Mouse (Mus musculus): ENCODE data around the gene Rbfox3. TPM values are rescaled to one million over a fixed set of nuclear protein-coding genes. Genes with fewer than 3 reads are reported as not detected.

Rbfox3 gene
- polyA plus RNA-seq, 1 experiment from 2014 or later, result 1.1 TPM

GRCm38 (mm10) chr11:118927081-118927480 lies 15.7 kb upstream of the Rbfox3 start:
- Histone ChIP-seq H3K27me3 (replicated peaks; ENCODE audit: control insufficient read depth, insufficient read depth, low read length) (no peaks in the 10 kb centered on the region), H3K27ac (ENCODE audit: low read depth, low read length) (no peak overlapping the region), H3K4me2 (no peak overlapping the region), H3K4me1 (replicated peaks; ENCODE audit: control insufficient read depth, insufficient read depth, low read length) (no peaks in the 10 kb centered on the region), H3K36me3 (ENCODE audit: control insufficient read depth, insufficient read depth, low read length) (no peaks in the 10 kb centered on the region), H3K4me3 (ENCODE audit: low read depth, low read length) (no peak overlapping the region), H3K9ac (ENCODE audit: low read depth, low read length) (no peak overlapping the region), H3K9me3 (ENCODE audit: control insufficient read depth, low read length) (no peaks in the 10 kb centered on the region; the same call in 1 of the 2 replicates)
- 6% methylated on average over 5 of the region's 5 CpGs for WGBS
- no peak for DNase-seq (ENCODE audit: low spot score)
- no peak for ATAC-seq (replicated peaks; ENCODE audit: low FRiP score)

GRCm38 (mm10) chr11:118921852-118922251 lies 10.5 kb upstream of the Rbfox3 start:
- DNase-seq (ENCODE audit: low spot score) (no peak), ATAC-seq (replicated peaks; ENCODE audit: low FRiP score) (no peak)
- H3K9me3 ChIP-seq (ENCODE audit: control insufficient read depth, low read length), result no peaks in the 10 kb centered on the region
- no peaks in the 10 kb centered on the region for H3K36me3 ChIP-seq (ENCODE audit: control insufficient read depth, insufficient read depth, low read length)
- 78% methylated on average over 6 of the region's 6 CpGs for WGBS
- H3K27me3 ChIP-seq (replicated peaks; ENCODE audit: control insufficient read depth, insufficient read depth, low read length), result no peaks in the 10 kb centered on the region
- no peak overlapping the region for H3K4me2 ChIP-seq
- no peaks in the 10 kb centered on the region for H3K4me1 ChIP-seq (replicated peaks; ENCODE audit: control insufficient read depth, insufficient read depth, low read length)
- no peak overlapping the region for H3K4me3 ChIP-seq (ENCODE audit: low read depth, low read length)
- H3K9ac ChIP-seq (ENCODE audit: low read depth, low read length), result no peak overlapping the region
- H3K27ac ChIP-seq (ENCODE audit: low read depth, low read length), result no peak overlapping the region

GRCm38 (mm10) chr11:118916423-118917030 lies 5.1 kb upstream of the Rbfox3 start:
- Histone ChIP-seq H3K36me3 (ENCODE audit: control insufficient read depth, insufficient read depth, low read length) (no peaks in the 10 kb centered on the region), H3K4me2 (no peak overlapping the region), H3K27me3 (replicated peaks; ENCODE audit: control insufficient read depth, insufficient read depth, low read length) (no peaks in the 10 kb centered on the region), H3K27ac (ENCODE audit: low read depth, low read length) (no peak overlapping the region), H3K4me3 (ENCODE audit: low read depth, low read length) (no peak overlapping the region), H3K4me1 (replicated peaks; ENCODE audit: control insufficient read depth, insufficient read depth, low read length) (no peaks in the 10 kb centered on the region), H3K9ac (ENCODE audit: low read depth, low read length) (no peak overlapping the region), H3K9me3 (ENCODE audit: control insufficient read depth, low read length) (no peaks in the 10 kb centered on the region)
- ATAC-seq (replicated peaks; ENCODE audit: low FRiP score) (no peak), DNase-seq (ENCODE audit: low spot score) (no peak)
- 49% methylated on average over 15 of the region's 15 CpGs for WGBS

DNA sequence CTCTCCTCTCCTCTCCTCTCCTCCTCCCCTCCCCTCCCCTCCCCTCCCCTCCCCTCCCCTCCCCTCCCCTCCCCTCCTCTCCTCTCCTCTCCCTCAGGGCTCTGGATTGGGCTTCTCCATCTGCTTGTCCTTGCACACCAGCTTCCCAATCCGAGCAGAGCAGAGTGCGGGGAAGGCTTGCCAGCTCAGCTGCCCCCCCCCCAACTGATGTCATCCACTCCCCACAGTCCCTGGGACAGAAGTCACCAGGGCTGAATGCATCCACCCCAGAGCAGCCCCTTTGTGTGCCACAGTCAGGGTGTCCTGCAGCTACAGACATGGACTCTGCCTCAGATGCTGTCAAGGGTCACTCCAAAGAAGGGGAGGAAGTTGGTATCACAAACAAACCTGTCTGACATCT lies 4.5 kb upstream of the Rbfox3 start:
- peaks cover 6% of the 10 kb centered on the region for H3K27me3 ChIP-seq (replicated peaks; ENCODE audit: control insufficient read depth, insufficient read depth, low read length)
- no peaks in the 10 kb centered on the region for H3K9me3 ChIP-seq (ENCODE audit: control insufficient read depth, low read length)
- no peaks in the 10 kb centered on the region for H3K36me3 ChIP-seq (ENCODE audit: control insufficient read depth, insufficient read depth, low read length)
- DNase-seq (ENCODE audit: low spot score) (no peak), ATAC-seq (replicated peaks; ENCODE audit: low FRiP score) (no peak)
- H3K4me3 ChIP-seq (ENCODE audit: low read depth, low read length), result no peak overlapping the region
- H3K9ac ChIP-seq (ENCODE audit: low read depth, low read length), result no peak overlapping the region
- WGBS, result 78% methylated on average over 2 of the region's 2 CpGs
- H3K4me1 ChIP-seq (replicated peaks; ENCODE audit: control insufficient read depth, insufficient read depth, low read length), result no peaks in the 10 kb centered on the region
- H3K4me2 ChIP-seq, result no peak overlapping the region
- no peak overlapping the region for H3K27ac ChIP-seq (ENCODE audit: low read depth, low read length)

- Histone ChIP-seq H3K9ac (ENCODE audit: low read depth, low read length) (no peak overlapping the region), H3K27me3 (replicated peaks; ENCODE audit: control insufficient read depth, insufficient read depth, low read length) (peaks cover 38% of the 10 kb centered on the region), H3K36me3 (ENCODE audit: control insufficient read depth, insufficient read depth, low read length) (no peaks in the 10 kb centered on the region), H3K4me2 (no peak overlapping the region), H3K27ac (ENCODE audit: low read depth, low read length) (no peak overlapping the region), H3K4me3 (ENCODE audit: low read depth, low read length) (no peak overlapping the region), H3K4me1 (replicated peaks; ENCODE audit: control insufficient read depth, insufficient read depth, low read length) (no peaks in the 10 kb centered on the region), H3K9me3 (ENCODE audit: control insufficient read depth, low read length) (no peaks in the 10 kb centered on the region)
- DNase-seq (ENCODE audit: low spot score) (no peak), ATAC-seq (replicated peaks; ENCODE audit: low FRiP score) (no peak)
- 52% methylated on average over 6 of the region's 6 CpGs for WGBS
These were observed 1.3 kb upstream of the Rbfox3 start for GRCm38 (mm10) chr11:118912686-118913085.

DNA sequence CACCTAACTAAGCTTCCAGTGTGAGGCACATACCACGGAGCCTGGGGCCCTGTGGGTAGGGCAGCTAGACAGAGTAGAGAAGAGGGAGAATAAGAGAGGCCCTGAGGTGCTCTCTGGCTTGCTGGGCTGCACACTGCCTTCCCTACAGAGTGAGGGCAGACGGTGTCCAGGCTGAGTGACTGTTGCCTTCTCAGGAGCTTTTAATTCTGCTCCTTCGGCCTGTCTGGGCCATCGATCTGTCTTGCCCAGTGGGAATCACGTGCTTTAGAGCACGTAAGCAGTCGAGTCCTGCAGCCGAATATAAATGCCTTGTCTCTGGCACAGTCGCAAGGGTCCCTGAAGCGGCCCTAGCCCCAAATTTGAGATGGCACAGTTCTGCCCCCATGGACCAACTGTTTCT lies 641 bp downstream of the Rbfox3 start:
- no peak overlapping the region for H3K27ac ChIP-seq (ENCODE audit: low read depth, low read length)
- no peaks in the 10 kb centered on the region for H3K36me3 ChIP-seq (ENCODE audit: control insufficient read depth, insufficient read depth, low read length)
- H3K9me3 ChIP-seq (ENCODE audit: control insufficient read depth, low read length), result no peaks in the 10 kb centered on the region
- no peak for DNase-seq (ENCODE audit: low spot score)
- WGBS, result 77% methylated on average over 10 of the region's 10 CpGs
- H3K27me3 ChIP-seq (replicated peaks; ENCODE audit: control insufficient read depth, insufficient read depth, low read length), result peaks cover 57% of the 10 kb centered on the region
- no peak for ATAC-seq (replicated peaks; ENCODE audit: low FRiP score)
- no peak overlapping the region for H3K4me3 ChIP-seq (ENCODE audit: low read depth, low read length)
- H3K4me1 ChIP-seq (replicated peaks; ENCODE audit: control insufficient read depth, insufficient read depth, low read length), result no peaks in the 10 kb centered on the region; the same call in 1 of the 2 replicates
- no peak overlapping the region for H3K4me2 ChIP-seq
- no peak overlapping the region for H3K9ac ChIP-seq (ENCODE audit: low read depth, low read length)

GRCm38 (mm10) chr11:118909814-118910201 lies 1.6 kb downstream of the Rbfox3 start:
- no peak for DNase-seq (ENCODE audit: low spot score)
- no peak overlapping the region for H3K9ac ChIP-seq (ENCODE audit: low read depth, low read length)
- H3K4me3 ChIP-seq (ENCODE audit: low read depth, low read length), result peak overlapping the region; percentile 41; the same call in 1 of the 2 replicates
- ATAC-seq (replicated peaks; ENCODE audit: low FRiP score), result no peak
- WGBS, result 3% methylated on average over 13 of the region's 13 CpGs
- H3K9me3 ChIP-seq (ENCODE audit: control insufficient read depth, low read length), result no peaks in the 10 kb centered on the region
- H3K4me2 ChIP-seq, result peak overlapping the region; percentile 61
- H3K27me3 ChIP-seq (replicated peaks; ENCODE audit: control insufficient read depth, insufficient read depth, low read length), result peaks cover 64% of the 10 kb centered on the region
- H3K27ac ChIP-seq (ENCODE audit: low read depth, low read length), result no peak overlapping the region
- H3K36me3 ChIP-seq (ENCODE audit: control insufficient read depth, insufficient read depth, low read length), result no peaks in the 10 kb centered on the region
- H3K4me1 ChIP-seq (replicated peaks; ENCODE audit: control insufficient read depth, insufficient read depth, low read length), result no peaks in the 10 kb centered on the region; the same call in 1 of the 2 replicates

- no peaks in the 10 kb centered on the region; the same call in 1 of the 2 replicates for H3K4me1 ChIP-seq (replicated peaks; ENCODE audit: control insufficient read depth, insufficient read depth, low read length)
- no peak overlapping the region for H3K9ac ChIP-seq (ENCODE audit: low read depth, low read length)
- peak overlapping the region; percentile 41 for H3K4me3 ChIP-seq (ENCODE audit: low read depth, low read length)
- H3K4me2 ChIP-seq, result peak overlapping the region; percentile 61
- WGBS, result 2% methylated on average over 80 of the region's 90 CpGs
- no peaks in the 10 kb centered on the region for H3K36me3 ChIP-seq (ENCODE audit: control insufficient read depth, insufficient read depth, low read length)
- ATAC-seq (replicated peaks; ENCODE audit: low FRiP score), result no peak
- H3K27me3 ChIP-seq (replicated peaks; ENCODE audit: control insufficient read depth, insufficient read depth, low read length), result peaks cover 64% of the 10 kb centered on the region
- no peak for DNase-seq (ENCODE audit: low spot score)
- H3K9me3 ChIP-seq (ENCODE audit: control insufficient read depth, low read length), result no peaks in the 10 kb centered on the region
- no peak overlapping the region for H3K27ac ChIP-seq (ENCODE audit: low read depth, low read length)
These were observed 2.2 kb downstream of the Rbfox3 start for GRCm38 (mm10) chr11:118908981-118909813.

All from liver, embryonic 11.5 days (tissue).